Mouse (Mus musculus) kidney, postnatal 4 days (tissue): ENCODE measurements around the gene Plin4.
A peak's percentile ranks its signal among the peaks of the same experiment; 100 is the strongest.
"Not testable (repeated sequence)": the region's sequence is repeated elsewhere in the genome, so short reads cannot be mapped to it uniquely, and the experiment has no call there.

Experiments
- DNase-seq, 2 experiments: peaks; one replicate each; pipeline ENCODE4 v3.0.0; 2021; ENCODE audit warnings: mixed read lengths in 2 of 2

The Plin4 gene

GRCm38 (mm10) chr17:56125276-56125630, 15.7 kb upstream of the Plin4 start:
- no peak for DNase-seq

DNA sequence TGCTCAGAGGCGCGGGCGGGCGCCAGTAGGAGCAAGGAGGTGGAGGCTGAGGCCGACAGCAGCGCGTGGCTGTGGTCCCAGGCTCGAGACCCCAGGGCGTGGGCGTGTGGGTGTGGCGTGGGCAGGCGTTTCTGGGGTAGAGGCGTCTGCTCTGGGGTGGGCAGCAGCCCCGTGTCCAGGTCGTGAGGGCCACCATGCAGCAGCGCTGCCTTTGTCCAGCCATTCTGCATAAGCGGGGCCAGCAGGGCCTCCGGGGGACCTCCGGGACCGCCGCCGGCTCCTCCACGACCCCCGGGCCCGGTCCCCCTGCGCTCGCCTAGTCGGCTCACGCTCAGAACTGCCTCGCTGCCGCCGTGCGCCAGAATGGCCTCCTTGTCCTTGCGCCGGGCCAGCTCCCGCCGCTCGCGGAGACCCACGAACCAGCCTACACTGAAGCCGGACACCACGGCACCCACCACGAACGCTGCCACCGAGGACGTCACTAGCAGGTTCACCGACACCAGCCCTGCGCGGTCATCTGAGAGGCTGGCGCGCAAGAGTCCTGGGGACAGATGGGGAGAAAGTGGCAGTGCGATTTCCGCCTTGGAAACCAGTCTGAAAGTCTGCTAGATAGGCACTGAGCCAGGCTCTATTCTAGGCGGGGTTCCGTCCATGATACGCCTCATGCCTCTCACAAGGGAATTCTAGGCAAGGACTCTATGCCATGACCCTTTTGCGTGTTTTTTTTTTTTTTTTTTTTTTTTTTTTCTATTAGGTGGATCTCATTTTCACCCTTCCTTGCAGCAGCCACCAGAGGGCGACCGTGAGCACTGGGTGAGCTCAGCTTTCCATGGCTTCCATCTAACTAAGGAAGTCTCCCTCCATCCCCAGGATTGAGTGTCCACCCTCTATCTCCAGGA, 15.0 kb upstream of the Plin4 start:
- peak; percentile 79 to 83 for DNase-seq

DNA sequence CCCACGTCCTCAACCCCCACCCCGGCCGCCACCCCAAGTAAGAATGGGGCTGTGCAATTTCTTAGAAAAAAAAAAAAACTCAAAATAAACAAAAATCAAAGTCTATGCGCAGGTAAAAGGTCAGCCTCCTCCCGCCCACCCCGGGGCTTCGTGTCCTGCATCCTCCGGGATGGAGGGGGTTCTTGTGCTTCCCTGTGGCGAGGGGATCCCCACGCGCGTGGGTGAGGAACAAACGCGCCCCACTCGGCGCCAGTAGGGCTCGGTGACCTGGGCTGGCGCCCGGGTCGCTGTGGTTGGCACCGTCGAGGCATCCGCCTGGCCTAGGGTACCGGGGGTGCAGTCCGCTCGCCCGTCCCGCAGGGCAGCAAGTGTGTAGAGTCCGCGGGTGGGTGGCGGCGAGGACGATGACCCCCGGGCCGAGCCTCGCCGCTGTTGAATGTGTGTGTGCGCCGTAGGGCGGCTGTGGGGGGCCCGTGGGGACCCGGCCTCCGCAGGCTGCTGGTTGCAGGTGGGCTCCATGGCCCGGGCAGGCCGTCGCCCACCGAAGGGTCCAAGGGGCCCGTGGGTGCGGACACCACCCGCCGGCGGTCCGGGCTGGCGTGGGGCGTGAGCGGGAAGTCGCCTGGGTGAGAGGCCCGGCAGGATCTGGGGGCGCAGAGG, 14.2 kb upstream of the Plin4 start:
- DNase-seq: no peak

- DNase-seq: no peak
These were observed 13.6 kb upstream of the Plin4 start for GRCm38 (mm10) chr17:56123161-56123560.

DNA sequence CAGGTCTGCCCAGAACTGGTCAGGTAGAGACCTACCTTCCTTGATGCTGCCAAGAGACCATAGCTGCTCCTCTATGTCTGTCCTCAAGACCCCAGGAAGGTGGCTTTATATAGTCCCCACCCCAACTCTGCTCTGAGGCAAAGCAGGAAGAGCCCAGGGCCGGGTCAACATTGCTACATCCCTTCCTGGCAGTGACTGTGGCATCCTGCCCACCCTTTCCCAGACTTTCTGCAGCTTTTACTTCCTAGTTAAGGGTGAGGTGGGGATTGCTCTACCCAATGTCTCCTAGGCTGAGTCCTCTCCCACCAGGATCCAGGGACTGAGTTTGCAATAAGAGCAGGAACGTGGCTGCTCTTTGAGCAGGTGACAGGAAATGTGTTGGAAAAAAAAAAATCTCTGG, 12.2 kb upstream of the Plin4 start, which contains the start of gene Lrg1:
Lrg1 (minus strand) TSS at position 176 of the 400 bp plus-strand sequence.
- DNase-seq: no peak

- DNase-seq: peak; percentile 56 to 69
These were observed 10.6 kb upstream of the Plin4 start for GRCm38 (mm10) chr17:56119981-56120880.

- no peak for DNase-seq
These were observed 9.8 kb upstream of the Plin4 start for GRCm38 (mm10) chr17:56119431-56119830.

GRCm38 (mm10) chr17:56117251-56117710, 7.7 kb upstream of the Plin4 start, which contains the start of gene Plin5:
Plin5 (minus strand) TSS chr17:56117596.
- peak; percentile 81 to 88 for DNase-seq

GRCm38 (mm10) chr17:56116193-56116592, 6.6 kb upstream of the Plin4 start:
- no peak for DNase-seq

DNA sequence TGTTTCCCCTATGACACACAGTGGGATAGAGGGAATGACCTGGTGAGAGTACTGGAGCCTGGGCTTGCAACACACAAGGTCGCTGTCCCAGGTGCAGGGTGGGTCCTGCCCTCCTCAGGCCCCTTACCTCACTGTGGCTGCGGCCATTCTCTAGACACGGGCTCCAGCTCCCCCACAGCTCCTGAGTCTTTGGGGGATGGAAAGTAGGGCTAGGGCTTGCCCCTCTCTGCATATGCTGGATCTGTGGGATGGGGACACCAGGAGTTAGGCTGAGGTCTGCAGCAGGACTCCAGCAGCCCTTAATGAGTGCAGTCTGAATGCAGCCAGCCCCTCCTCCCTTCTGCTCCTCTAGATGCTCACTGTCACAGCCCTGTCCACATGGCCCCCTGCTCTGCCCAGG, 3.1 kb upstream of the Plin4 start:
- no peak for DNase-seq

- DNase-seq: peak; percentile 70 to 79
These were observed 2.3 kb upstream of the Plin4 start for GRCm38 (mm10) chr17:56111864-56112263.

GRCm38 (mm10) chr17:56111021-56111420, 1.4 kb upstream of the Plin4 start:
- DNase-seq: no peak

DNA sequence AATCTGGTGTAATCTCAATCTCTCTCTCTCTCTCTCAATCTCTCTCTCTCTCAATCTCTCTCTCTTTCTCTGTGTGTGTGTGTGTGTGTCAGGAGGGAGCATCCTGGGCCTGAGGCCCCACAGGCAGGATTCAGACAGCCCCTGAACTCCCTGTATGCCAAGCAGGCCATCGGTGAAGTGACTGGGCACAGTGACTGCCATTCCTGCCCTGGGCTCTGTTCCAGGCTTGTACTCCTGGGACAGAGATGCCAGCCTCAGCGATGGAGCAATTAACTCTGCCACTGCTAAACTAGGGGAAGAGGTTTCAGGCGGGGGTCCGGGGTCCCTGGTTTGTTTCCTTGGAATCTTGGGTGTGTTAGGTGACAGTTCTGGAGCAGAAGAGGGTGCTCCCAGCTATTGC, 968 bp upstream of the Plin4 start:
- DNase-seq: no peak

DNA sequence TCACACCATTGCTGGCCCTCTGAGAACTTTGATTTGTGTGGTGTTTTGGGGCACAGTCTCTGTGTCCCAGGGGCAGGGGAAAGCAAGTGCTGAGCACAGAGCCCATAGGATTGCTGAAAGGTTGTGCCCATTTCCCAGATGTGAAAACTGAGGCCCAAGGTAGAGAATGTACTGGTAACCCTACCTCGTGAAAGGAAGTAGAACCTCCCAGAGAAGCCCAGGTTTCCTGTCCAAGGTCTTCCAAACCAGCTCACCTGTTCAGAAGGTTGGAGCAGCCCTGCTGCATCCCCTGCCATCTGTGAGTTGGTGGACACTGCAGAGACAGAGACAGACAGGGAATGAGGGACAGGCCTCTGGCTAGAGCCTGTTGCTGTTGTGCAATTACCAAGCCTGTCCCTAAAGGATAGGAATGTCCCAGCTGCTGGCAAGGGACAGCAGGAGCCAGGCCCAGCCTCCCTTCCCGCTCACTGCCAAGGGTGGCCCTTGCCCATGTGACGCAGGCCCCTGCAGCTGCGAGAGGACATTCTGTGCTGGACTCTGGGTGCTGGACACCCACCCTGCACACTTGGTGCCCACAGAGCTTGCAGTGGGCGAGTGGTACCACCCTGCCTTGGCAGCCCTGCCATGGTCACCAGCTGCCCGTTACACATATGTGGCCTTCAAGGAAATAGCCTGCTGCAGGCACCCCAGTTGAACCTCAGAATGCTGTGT, 1.1 kb downstream of the Plin4 start:
- no peak for DNase-seq

GRCm38 (mm10) chr17:56107736-56108135, 1.9 kb downstream of the Plin4 start:
- DNase-seq: no peak

DNA sequence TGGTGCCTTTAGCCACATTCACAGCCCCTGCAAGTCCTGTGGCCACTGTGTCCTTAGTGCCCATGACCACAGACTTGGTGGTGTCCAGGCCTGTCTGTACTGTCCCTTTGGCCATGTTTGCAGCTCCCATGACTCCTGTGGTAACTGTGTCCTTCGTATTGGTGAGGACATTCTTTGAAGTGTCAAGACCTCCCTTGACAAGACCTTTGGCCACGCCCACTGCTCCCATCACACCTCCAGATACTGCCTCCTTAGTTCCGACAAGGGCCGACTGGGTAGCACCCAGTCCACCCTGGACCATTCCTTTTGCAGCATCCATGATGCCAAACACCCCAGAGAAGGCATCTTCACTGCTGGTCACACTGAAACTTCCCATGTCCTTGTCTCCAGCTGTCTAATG, 2.6 kb downstream of the Plin4 start:
- DNase-seq: no peak

- not testable (repeated sequence) for DNase-seq
These were observed 3.2 kb downstream of the Plin4 start for GRCm38 (mm10) chr17:56106436-56106835.

GRCm38 (mm10) chr17:56104821-56105220, 4.8 kb downstream of the Plin4 start:
- DNase-seq: not testable (repeated sequence)

DNA sequence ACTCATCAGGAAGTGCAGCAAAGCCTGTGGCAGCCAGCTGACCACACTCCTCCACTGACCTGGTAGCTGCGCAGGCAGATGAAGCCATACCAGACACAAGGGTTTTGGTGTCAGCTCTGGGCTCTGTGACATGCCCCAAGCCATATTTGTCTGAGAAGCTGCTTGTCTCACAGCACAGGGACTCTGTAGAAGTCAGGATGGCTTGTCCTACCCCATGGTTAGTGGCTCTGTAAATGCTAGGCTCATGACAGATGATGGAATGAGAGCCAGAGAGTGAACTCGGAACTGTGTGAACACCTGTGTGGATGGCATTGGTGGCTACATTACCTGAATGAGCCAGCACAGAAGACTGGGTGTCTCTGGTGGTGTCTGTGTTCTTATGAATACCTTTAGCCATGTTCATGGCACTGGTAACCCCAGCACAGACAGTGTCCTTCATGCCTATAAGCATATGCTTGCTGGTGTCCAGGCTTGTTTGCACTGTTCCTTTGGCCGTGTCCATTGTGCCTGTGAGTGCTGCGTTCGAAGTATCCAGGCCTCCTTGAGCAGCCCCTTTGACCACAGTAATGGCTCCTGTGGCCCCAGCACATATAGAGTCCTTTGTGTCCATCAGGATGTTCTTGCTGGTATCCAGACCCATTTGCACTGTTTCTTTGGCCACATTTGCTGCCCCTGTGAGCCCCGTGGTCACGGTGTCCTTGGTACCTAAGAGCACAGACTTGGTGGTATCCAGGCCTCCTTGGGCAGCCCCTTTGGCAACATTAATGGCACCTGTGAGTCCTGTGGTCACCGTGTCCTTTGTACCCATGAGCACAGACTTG, 5.9 kb downstream of the Plin4 start:
- no peak for DNase-seq

- no peak for DNase-seq
These were observed 6.7 kb downstream of the Plin4 start for GRCm38 (mm10) chr17:56102927-56103326.

- DNase-seq: no peak
These were observed 7.4 kb downstream of the Plin4 start for GRCm38 (mm10) chr17:56102158-56102557.
